Mouse (Mus musculus): Measurements from ENCODE around the gene Lingo1. TPM values are rescaled to one million over a fixed set of nuclear protein-coding genes. Genes with fewer than 3 reads are reported as not detected.

Lingo1 gene
- polyA plus RNA-seq, 1 experiment from 2014 or later, result 1.0 TPM

Other genes starting within 250 kb of the Lingo1 start
- gene Odf3l1, start 68.2 kb upstream of the Lingo1 start, polyA plus RNA-seq (2015; fragmentation: Nextera tagmentation; extraction: Ambion mirVana), result 1.4 and 1.5 TPM in 2 replicates
- 17.4 and 18.2 TPM in 2 replicates for gene Cspg4, start 68.6 kb upstream of the Lingo1 start, polyA plus RNA-seq (2015; fragmentation: Nextera tagmentation; extraction: Ambion mirVana)
- 4.8 and 5.2 TPM in 2 replicates for gene Snx33, start 131.9 kb upstream of the Lingo1 start, polyA plus RNA-seq (2015; fragmentation: Nextera tagmentation; extraction: Ambion mirVana)
- gene Imp3, start 141.0 kb upstream of the Lingo1 start, polyA plus RNA-seq (2015; fragmentation: Nextera tagmentation; extraction: Ambion mirVana), result 60.9 and 67.2 TPM in 2 replicates
- gene Snupn, start 154.4 kb upstream of the Lingo1 start, polyA plus RNA-seq (2015; fragmentation: Nextera tagmentation; extraction: Ambion mirVana), result 12.3 and 12.4 TPM in 2 replicates
- 8.0 and 8.7 TPM in 2 replicates for gene Ptpn9, start 198.5 kb upstream of the Lingo1 start, polyA plus RNA-seq (2015; fragmentation: Nextera tagmentation; extraction: Ambion mirVana)

Data from intestine, embryonic 16.5 days (tissue).